Mouse (Mus musculus) neural tube, embryonic 15.5 days (tissue): ENCODE data around the gene Aif1. TPM values are rescaled to one million over a fixed set of nuclear protein-coding genes. Genes with fewer than 3 reads are reported as not detected.

ENCODE experiments used
- ATAC-seq: fragments of 200-750 bp; cut with Nextera tagmentation; 2 replicates; pipeline ENCODE4 v1.8.0; 2017; ENCODE audit warnings: mild to moderate bottlenecking, moderate TSS enrichment, moderate library complexity; ENCODE audit not compliant: low FRiP score
- H3K27ac ChIP-seq: fragments of 300-500 bp; sonication (generic); replicated peaks from 2 replicates; pipeline ENCODE4 v1.5.1; 2015; ENCODE audit warnings: mild to moderate bottlenecking, inconsistent platforms
- H3K27me3 ChIP-seq: fragments of 300-500 bp; sonication (generic); replicated peaks from 2 replicates; pipeline ENCODE4 v1.6.1; 2015; ENCODE audit warnings: inconsistent platforms
- H3K36me3 ChIP-seq: fragments of 300-500 bp; sonication (generic); 2 replicates; pipeline ENCODE4 v1.6.1; 2015; ENCODE audit warnings: inconsistent platforms
- H3K4me1 ChIP-seq: fragments of 300-500 bp; sonication (generic); 2 replicates; pipeline ENCODE4 v1.6.1; 2015; ENCODE audit warnings: inconsistent platforms
- H3K4me2 ChIP-seq: fragments of 300-500 bp; sonication (generic); 2 replicates; pipeline ENCODE4 v1.6.1; 2015; ENCODE audit warnings: inconsistent platforms, mild to moderate bottlenecking, moderate library complexity
- H3K4me3 ChIP-seq: fragments of 300-500 bp; sonication (generic); replicated peaks from 2 replicates; pipeline ENCODE4 v1.5.1; 2015; ENCODE audit warnings: mild to moderate bottlenecking, inconsistent platforms
- H3K9ac ChIP-seq: fragments of 300-500 bp; sonication (generic); replicated peaks from 2 replicates; pipeline ENCODE4 v1.6.1; 2015; ENCODE audit warnings: mild to moderate bottlenecking, inconsistent platforms
- H3K9me3 ChIP-seq: fragments of 300-500 bp; sonication (generic); replicated peaks from 2 replicates; pipeline ENCODE4 v1.6.1; 2016; ENCODE audit warnings: inconsistent platforms
- WGBS: fragments of 180-500 bp; shearing (Covaris S2); methylation state at CpG from one replicate; pipeline ENCODE4 v1.1.7; 2015; ENCODE audit warnings: mixed read lengths; 5-methylcytosine and 5-hydroxymethylcytosine counted together
- polyA plus RNA-seq: library from polyadenylated mRNA; unstranded; fragments of >200 nt; fragmentation: Nextera tagmentation; extraction: Ambion mirVana; gene quantifications from 2 replicates; pipeline ENCODE4 v1.2.1, GENCODE M21; 2015

Aif1 gene
- polyA plus RNA-seq, 1 experiment from 2014 or later: 12.3 TPM

- H3K4me3 ChIP-seq: peak within 1 kb of the TSS; percentile 41; the same call in 1 of the 2 replicates
- ATAC-seq: no peak
- H3K4me1 ChIP-seq: peaks cover 16% of the 10 kb centered on the region
- H3K9me3 ChIP-seq: no peaks in the 10 kb centered on the region
- H3K36me3 ChIP-seq: no peaks in the 10 kb centered on the region
- no peak within 1 kb of the TSS for H3K9ac ChIP-seq
- H3K27ac ChIP-seq: no peak within 1 kb of the TSS
- 73% methylated on average over 27 of the region's 28 CpGs for WGBS
- H3K4me2 ChIP-seq: peak within 1 kb of the TSS; percentile 68
- peaks cover 38% of the 10 kb centered on the region for H3K27me3 ChIP-seq
Observed at GRCm38 (mm10) chr17:35193881-35194843, 18.3 kb upstream of the Aif1 start, which contains the start of gene Ltb. Gene Ltb (plus strand): TSS chr17:35194439.

- no peaks in the 10 kb centered on the region for H3K9me3 ChIP-seq
- H3K4me1 ChIP-seq: peaks cover 16% of the 10 kb centered on the region
- H3K4me3 ChIP-seq: no peak overlapping the region
- H3K9ac ChIP-seq: no peak overlapping the region
- WGBS: 84% methylated on average over 5 of the region's 5 CpGs
- H3K27ac ChIP-seq: no peak overlapping the region
- no peaks in the 10 kb centered on the region for H3K36me3 ChIP-seq
- peaks cover 32% of the 10 kb centered on the region for H3K27me3 ChIP-seq
- ATAC-seq: no peak
- H3K4me2 ChIP-seq: no peak overlapping the region
Observed at GRCm38 (mm10) chr17:35192924-35193323, 17.1 kb upstream of the Aif1 start.

- WGBS: 73% methylated on average over 2 of the region's 2 CpGs
- Histone ChIP-seq H3K4me2 (no peak overlapping the region), H3K9ac (no peak overlapping the region)
Observed at GRCm38 (mm10) chr17:35191723-35192122, 15.9 kb upstream of the Aif1 start.

GRCm38 (mm10) chr17:35190096-35190495 lies 14.2 kb upstream of the Aif1 start:
- Histone ChIP-seq H3K36me3 (no peaks in the 10 kb centered on the region), H3K4me1 (peaks cover 15% of the 10 kb centered on the region), H3K27me3 (peaks cover 10% of the 10 kb centered on the region), H3K9me3 (no peaks in the 10 kb centered on the region), H3K27ac (no peak overlapping the region), H3K9ac (no peak overlapping the region), H3K4me2 (no peak overlapping the region), H3K4me3 (no peak overlapping the region)
- no peak for ATAC-seq
- WGBS: 86% methylated on average over 4 of the region's 4 CpGs

More at GRCm38 (mm10) chr17:35191723-35192122, 15.9 kb upstream of the Aif1 start:
- no peak for ATAC-seq
- Histone ChIP-seq H3K4me3 (no peak overlapping the region), H3K27ac (no peak overlapping the region), H3K4me1 (peaks cover 17% of the 10 kb centered on the region), H3K9me3 (no peaks in the 10 kb centered on the region), H3K36me3 (no peaks in the 10 kb centered on the region), H3K27me3 (peaks cover 27% of the 10 kb centered on the region)

- Histone ChIP-seq H3K27me3 (peaks cover 1% of the 10 kb centered on the region), H3K27ac (no peak overlapping the region), H3K9ac (no peak overlapping the region), H3K4me3 (no peak overlapping the region), H3K4me1 (peaks cover 12% of the 10 kb centered on the region), H3K4me2 (no peak overlapping the region), H3K36me3 (no peaks in the 10 kb centered on the region), H3K9me3 (no peaks in the 10 kb centered on the region)
- WGBS: 83% methylated on average over 1 of the region's 1 CpGs
- no peak for ATAC-seq
Observed at GRCm38 (mm10) chr17:35189186-35189585, 13.3 kb upstream of the Aif1 start.

- Histone ChIP-seq H3K27me3 (no peaks in the 10 kb centered on the region), H3K27ac (no peak within 1 kb of the TSS), H3K4me3 (no peak within 1 kb of the TSS), H3K9ac (no peak within 1 kb of the TSS), H3K36me3 (no peaks in the 10 kb centered on the region), H3K9me3 (no peaks in the 10 kb centered on the region), H3K4me1 (peaks cover 11% of the 10 kb centered on the region), H3K4me2 (no peak within 1 kb of the TSS)
- ATAC-seq: no peak
- WGBS: 77% methylated on average over 7 of the region's 7 CpGs
Observed at GRCm38 (mm10) chr17:35187959-35188610, 12.2 kb upstream of the Aif1 start, which contains the start of gene Lst1. Gene Lst1 (minus strand): TSS chr17:35188439.

- no peaks in the 10 kb centered on the region for H3K27me3 ChIP-seq
- H3K9me3 ChIP-seq: no peaks in the 10 kb centered on the region
- H3K27ac ChIP-seq: no peak overlapping the region
- H3K4me3 ChIP-seq: no peak overlapping the region
- no peaks in the 10 kb centered on the region for H3K36me3 ChIP-seq
- H3K4me1 ChIP-seq: peaks cover 11% of the 10 kb centered on the region
- ATAC-seq: no peak
- no peak overlapping the region for H3K4me2 ChIP-seq
- H3K9ac ChIP-seq: no peak overlapping the region
- WGBS: 79% methylated on average over 4 of the region's 4 CpGs
Observed at GRCm38 (mm10) chr17:35187345-35187744, 11.5 kb upstream of the Aif1 start.

- no peaks in the 10 kb centered on the region for H3K9me3 ChIP-seq
- H3K4me2 ChIP-seq: peak overlapping the region; percentile 59
- peak overlapping the region; percentile 34 for H3K4me3 ChIP-seq
- peak overlapping the region; percentile 69 for H3K27ac ChIP-seq
- peaks cover 11% of the 10 kb centered on the region for H3K4me1 ChIP-seq
- H3K27me3 ChIP-seq: no peaks in the 10 kb centered on the region
- no peaks in the 10 kb centered on the region for H3K36me3 ChIP-seq
- 0 out of 2 replicates have a peak overlapping the region, but pooled peaks have one; percentile 18 for H3K9ac ChIP-seq
- 1% methylated on average over 4 of the region's 4 CpGs for WGBS
- ATAC-seq: peak; percentile 41; the same call in 1 of the 2 replicates
Observed at GRCm38 (mm10) chr17:35186681-35187080, 10.8 kb upstream of the Aif1 start.

GRCm38 (mm10) chr17:35185639-35186611 lies 10.1 kb upstream of the Aif1 start:
- ATAC-seq: peak; percentile 45; the same call in 1 of the 2 replicates
- Histone ChIP-seq H3K4me3 (peak overlapping the region; percentile 34), H3K9me3 (no peaks in the 10 kb centered on the region), H3K9ac (peak overlapping the region; percentile 30; the same call in 1 of the 2 replicates), H3K27me3 (no peaks in the 10 kb centered on the region), H3K36me3 (no peaks in the 10 kb centered on the region), H3K4me2 (peak overlapping the region; percentile 59), H3K4me1 (peaks cover 11% of the 10 kb centered on the region), H3K27ac (peak overlapping the region; percentile 56; the same call in 1 of the 2 replicates)
- 5% methylated on average over 18 of the region's 18 CpGs for WGBS

GRCm38 (mm10) chr17:35180093-35180492 lies 4.2 kb upstream of the Aif1 start:
- Histone ChIP-seq H3K27ac (no peak overlapping the region), H3K36me3 (no peaks in the 10 kb centered on the region), H3K9me3 (no peaks in the 10 kb centered on the region), H3K9ac (no peak overlapping the region), H3K4me2 (no peak overlapping the region), H3K4me1 (no peaks in the 10 kb centered on the region), H3K27me3 (no peaks in the 10 kb centered on the region), H3K4me3 (no peak overlapping the region)
- ATAC-seq: no peak
- 84% methylated on average over 5 of the region's 5 CpGs for WGBS

- Histone ChIP-seq H3K27ac (no peak overlapping the region), H3K4me2 (no peak overlapping the region), H3K36me3 (no peaks in the 10 kb centered on the region), H3K9ac (no peak overlapping the region), H3K4me3 (no peak overlapping the region), H3K9me3 (no peaks in the 10 kb centered on the region), H3K27me3 (no peaks in the 10 kb centered on the region), H3K4me1 (no peaks in the 10 kb centered on the region)
- no peak for ATAC-seq
- WGBS: 15% methylated on average over 5 of the region's 5 CpGs
Observed at GRCm38 (mm10) chr17:35178528-35178927, 2.7 kb upstream of the Aif1 start.
